Mouse (Mus musculus) lung, adult 2 months (tissue): ENCODE measurements around the gene Mettl7a2.

Experiments
- CTCF ChIP-seq: fragments of 200-500 bp; IDR thresholded peaks from 2 replicates; pipeline ENCODE4 v1.5.1; 2011; ENCODE audit warnings: mild to moderate bottlenecking, low read length, control low read depth; ENCODE audit not compliant: insufficient read depth
- POLR2A ChIP-seq: fragments of 200-500 bp; IDR thresholded peaks from 2 replicates; pipeline ENCODE4 v1.6.1; 2011; ENCODE audit warnings: low read depth, mild to moderate bottlenecking, control low read depth, low read length, borderline replicate concordance; ENCODE audit errors: extremely low read depth

DNA sequence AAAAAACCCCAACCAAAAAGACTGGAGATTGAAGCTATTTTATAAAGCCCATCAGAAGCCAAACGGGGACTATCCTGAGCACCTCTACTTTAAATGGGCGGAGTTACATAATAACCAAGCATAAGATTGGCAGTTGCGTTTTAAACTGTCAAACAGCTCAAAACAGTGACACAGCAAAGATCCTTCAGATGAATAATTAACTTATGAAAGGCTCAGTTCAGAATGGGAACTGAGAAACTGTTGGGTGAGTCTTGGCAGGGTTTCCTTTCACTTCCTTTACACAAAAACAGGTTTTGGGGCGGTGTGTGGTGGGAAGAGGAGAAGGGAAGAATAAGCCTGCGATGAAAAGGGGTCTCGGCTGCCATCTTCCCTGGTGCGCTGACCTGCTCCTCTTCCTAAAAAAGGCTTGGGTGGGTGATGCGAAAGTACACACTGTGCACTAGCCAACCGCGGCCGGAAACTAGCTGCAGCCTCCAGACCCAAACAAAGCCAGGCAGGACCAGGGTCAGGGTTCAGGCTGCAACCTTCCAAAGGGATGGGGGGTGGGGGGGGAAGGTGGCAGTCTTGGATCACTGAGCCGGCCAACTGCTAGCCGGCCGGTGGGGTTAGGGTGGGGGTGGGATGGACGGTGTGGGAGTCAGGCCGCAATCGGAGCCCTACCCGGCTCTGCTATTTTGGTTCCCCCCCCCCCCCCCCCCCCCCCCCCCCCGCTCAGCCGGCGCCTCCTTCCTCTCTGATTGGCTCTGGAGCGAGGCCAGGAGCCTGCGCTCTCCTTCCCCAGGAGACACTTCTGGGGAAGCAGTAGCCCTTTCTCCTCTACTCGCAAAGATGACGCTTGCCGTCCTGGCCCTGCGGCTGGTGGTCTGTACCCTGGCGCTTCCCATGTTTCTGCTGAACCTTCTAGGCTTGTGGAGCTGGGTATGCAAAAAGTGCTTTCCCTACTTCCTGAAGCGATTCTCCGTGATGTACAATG is 48.7 kb upstream of the Mettl7a2 start, which contains the start of gene Mettl7a1:
- no peak for TF ChIP-seq CTCF
- TF ChIP-seq POLR2A = peak; percentile 98
